Mouse (Mus musculus) kidney, postnatal 25 days (tissue): Measurements from ENCODE around the gene Tmem44.
A peak's percentile ranks its signal among the peaks of the same experiment; 100 is the strongest.
"Not testable (repeated sequence)": the region's sequence is repeated elsewhere in the genome, so short reads cannot be mapped to it uniquely, and the experiment has no call there.

Experiments used
- DNase-seq, 2 experiments: peaks; one replicate each; pipeline ENCODE4 v3.0.0; 2021; ENCODE audit warnings: mixed read lengths in 2 of 2

The Tmem44 gene

DNA sequence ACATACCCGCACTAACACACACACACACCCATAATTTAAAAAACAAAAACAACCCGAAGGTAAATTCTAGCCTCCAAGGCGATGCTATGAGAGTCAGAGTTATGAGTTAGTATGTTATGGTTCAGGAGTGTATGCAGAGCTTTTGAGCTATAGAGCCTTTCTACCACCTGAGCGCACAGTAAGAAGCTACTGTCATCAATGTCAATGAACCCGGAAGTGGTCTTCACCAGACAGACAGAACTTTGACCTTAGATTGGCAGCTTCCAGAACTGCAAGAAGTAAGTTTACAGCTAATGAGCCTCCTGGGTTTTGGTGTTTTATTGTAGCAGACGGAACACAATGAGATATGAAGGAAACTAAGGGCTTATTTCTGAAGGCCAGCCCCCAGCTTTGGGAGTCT is 55.8 kb downstream of the Tmem44 start:
- no peak for DNase-seq

DNA sequence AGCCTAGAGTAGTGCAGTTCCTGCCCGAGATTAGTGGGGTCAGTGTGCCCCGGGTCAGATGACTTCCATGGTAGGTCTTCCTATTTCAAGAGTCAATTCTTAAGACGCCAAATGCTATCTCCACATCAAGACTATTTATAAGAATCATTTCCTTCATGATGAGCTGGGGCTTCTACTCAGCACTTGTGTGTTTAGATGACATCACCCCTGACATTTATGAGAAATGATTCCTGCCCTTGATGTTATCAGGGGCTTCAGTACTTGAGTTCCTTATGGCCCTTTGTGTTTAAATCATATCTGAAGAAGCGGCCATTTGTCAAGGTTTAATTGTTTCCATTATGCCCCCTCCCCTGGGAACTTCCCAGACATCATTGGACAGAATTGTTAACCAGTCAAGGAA is 58.9 kb downstream of the Tmem44 start:
- no peak for DNase-seq

DNA sequence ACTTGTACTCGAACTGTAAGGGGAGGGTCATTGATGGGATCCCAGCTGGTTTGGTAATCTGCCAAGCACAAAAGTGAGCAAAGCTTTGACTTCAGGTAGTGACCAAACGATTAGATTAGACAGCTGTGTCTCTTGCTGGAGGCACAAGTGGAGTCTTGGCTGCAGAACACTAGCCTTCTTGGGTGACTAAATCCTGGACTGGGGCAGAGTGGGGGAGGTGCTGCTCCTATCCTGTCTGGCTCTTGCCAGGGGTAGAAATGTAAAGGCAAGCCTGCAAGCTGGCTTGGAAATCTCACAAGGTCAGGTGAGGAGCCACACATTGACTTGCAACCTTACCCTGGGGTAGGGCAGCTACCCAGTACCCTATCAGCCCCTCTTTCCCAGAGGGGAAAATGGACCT is 59.9 kb downstream of the Tmem44 start:
- DNase-seq = peak in 1 of 2 experiments; percentile 43

DNA sequence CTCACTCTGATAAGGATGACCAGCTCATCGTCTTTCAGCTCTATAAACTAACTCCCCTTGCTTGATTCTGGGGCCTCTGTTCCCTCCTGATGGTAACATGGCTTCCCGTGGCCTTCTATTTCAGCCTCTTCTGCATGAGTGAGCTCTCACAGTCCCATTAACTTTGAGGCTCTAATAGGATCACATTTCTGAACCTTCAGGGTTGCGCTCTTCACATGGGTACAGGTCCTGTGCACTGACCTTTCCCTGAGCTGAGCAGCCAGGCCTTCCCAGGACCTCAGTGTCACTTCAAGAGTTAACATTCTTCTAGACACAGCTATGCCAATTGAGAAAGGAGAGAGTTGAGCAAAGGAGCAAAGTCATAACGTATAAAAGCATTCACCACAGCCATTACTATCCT is 60.3 kb downstream of the Tmem44 start:
- peak in 1 of 2 experiments; percentile 61 for DNase-seq

DNA sequence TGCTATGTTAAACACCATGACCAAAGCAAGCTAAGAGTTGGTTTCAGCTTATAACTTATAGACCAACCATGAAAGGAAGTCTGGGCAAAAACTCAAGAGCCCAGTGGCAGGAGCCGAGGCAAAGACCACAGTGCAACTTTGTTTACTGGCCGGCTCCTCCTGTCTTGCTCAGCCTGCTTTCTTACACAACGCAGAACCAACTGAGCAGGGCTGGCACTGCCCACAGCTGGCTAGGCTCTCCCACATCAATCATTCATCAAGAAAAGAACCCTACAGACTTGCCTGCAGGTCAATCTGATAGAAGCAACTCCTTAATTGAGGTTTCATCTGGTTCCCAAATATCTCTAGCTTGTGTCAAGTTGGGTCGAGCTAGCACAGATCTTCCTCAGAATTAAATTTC is 61.0 kb downstream of the Tmem44 start:
- DNase-seq = peak; percentile 56 to 79

DNA sequence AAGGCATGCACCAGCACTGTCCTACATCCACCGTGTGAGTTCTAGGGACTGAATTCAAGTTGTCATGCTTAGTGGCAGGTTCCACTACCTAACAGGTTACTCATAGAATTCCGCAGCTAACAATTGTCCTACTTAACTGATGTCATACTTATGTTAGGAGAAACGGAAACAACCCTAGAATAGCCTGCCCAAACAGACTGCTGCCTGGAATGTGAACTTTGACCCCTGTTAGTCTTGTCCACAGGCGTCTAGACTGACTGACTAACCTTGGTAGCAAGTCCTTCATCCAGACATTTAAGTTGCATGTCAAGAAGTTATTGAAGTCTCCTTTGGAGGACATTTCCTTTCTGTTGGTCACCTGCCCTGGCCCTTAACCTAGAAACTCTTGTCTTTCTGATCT is 64.1 kb downstream of the Tmem44 start:
- DNase-seq = peak; percentile 19 to 47

DNA sequence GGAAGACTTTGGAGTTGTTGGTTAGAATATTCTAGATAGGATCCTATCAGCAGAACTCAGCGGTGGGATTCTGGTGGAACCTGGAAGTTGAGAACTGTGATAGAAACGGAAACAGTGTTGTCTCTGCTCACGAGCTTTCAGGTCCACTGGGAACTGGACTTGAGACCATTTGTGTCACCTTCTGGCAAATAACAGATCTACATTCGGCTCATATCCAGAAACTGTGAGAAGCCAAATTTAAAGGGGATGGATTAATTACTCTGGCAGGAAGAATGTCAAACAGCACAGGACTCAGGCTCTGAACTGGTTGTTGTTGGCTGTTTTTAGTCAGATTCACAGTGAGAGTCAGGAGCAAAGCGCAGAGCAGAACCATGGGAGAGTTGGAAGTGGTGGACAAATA is 72.9 kb downstream of the Tmem44 start:
- no peak for DNase-seq

DNA sequence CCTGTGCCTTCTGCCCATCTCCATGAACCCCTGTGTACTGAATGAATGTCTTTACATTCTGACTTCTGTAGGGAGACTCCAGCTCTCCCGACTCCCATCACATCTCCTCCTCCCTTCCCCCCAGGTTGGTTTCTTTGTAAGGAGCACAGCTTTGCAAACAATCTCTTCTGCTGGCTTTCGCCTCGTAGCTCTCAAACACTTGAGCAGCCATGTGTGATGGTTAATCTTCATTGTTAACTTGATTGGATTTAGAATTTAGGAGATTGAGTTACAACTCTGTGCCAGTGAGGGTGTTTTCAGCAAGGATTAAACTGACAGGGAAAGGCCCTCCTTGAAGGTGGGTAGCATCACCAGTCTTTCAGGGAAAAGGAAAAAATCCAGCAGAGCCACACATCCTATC is 73.6 kb downstream of the Tmem44 start:
- DNase-seq = no peak

DNA sequence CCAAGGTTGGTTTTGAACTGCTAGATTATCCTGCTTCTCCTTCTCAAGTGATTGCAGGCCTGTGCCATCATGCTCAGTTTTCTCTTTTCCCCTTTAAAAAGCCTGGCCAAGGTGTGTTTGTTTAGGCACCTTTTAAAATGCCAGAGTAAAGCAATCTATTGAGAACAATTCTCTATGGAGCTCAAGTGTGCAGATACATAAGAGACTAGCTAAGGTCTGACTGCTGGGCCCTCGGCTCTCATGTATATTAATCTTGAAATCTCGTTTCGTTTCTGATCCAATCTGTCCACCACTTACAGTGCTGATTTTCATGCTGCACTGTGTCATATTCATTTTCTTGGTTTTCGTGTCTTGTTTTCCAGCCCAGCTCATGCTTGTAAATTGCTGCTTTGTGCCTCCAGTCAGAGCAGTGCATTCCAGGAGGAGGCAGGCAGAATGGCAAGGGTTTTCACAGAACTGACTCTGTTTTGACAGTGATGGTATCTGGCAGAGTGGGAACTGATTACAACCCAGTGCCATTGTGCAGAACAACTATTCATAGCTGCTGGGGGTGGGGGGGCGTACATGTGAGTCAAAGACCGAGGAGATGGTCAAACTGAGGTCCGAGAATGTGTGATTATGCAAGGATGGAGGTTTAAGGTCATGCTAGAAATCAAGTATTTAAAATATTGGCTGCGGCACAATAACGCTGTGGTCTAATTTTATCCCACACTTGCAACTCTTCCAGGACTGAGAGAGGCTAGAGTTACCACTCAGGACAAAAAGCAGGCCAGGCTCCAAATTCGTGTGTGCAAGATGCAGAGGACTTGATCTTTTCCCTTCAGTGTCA is 74.8 kb downstream of the Tmem44 start:
- no peak for DNase-seq

DNA sequence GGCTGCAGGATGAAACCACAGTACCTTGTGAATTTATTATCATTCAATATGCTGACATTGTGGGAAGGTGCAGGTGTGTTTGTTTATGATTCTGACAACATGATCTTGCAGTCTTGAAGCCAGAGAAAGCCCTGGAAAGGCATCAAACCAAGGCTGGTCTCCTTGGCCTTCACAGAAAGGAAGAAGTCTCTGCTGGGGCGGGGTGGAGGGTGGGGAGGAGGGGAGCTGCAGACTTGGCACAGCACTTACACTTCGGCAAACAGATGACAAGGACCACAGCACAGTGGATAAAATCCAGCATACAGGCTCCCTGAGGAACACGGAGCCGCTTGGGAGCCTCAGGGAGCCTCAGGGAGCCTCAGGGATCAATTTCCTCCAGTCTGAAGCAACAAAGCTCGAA is 78.2 kb downstream of the Tmem44 start:
- no peak for DNase-seq

DNA sequence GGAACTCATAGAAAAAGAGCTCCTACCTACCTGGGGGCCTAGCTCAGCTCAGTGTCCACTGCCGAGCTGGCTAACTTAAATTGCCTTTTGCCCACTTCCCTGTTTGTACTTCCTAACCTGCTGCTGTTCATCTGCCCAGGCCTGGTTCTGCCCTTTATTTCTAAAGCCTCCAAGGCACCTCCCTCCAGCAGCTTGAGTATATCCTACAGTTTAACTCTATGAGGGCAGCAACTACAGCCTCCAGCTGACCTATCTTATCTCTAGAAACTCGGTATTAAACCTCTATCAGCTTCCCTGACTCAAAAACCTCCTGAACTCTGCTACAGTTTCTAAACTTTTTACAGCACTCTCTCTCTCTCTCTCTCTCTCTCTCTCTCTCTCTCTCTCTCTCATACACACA is 78.7 kb downstream of the Tmem44 start:
- DNase-seq = no peak

DNA sequence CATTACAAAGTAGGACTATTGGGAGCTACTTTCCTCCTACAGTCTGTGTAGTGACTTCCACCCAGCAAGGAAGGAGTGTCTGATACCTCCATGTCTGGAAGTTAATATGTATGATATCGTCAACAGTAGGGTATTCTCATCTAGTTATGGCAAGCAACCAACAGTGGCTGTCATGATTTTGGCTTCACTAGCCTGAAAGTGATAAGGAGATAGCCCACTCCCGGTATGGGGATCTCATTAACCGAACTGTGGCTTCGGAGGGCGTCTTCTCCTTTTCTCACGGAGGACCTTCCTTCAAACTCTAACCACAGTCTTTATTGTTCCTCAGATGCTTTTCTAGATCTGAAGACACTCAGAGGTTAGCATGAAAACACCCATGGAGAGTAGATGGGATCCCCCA is 81.7 kb downstream of the Tmem44 start:
- DNase-seq = no peak

DNA sequence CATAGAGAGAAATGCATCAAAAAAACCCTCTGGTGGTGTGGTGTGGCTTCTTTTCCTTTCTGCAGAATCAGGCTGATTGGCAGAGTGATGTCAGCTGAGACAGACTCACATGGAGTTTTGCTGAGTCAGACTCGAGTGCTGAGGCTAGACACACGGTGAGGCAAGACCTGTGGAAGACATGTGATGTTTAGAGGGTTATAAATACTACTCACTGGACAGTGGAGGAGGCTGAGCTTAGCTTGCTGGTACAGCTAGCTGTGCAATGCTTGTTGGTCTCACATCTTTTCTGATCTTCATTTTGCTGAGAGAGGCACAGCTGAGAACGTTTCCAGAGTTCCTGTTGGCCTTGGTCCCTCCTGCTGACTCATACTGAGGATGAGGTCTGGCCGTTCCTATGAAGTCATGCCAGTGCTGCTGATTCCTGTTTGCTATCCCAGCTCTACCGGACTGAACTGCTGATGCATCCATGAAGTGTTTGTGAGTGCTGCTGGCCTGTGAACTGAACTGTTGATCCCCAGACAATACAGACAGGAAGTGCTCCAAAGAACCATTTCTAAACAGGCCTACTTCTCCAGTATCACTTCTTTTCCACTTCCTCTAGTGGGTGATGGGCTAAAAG is 84.9 kb downstream of the Tmem44 start:
- no peak for DNase-seq

DNA sequence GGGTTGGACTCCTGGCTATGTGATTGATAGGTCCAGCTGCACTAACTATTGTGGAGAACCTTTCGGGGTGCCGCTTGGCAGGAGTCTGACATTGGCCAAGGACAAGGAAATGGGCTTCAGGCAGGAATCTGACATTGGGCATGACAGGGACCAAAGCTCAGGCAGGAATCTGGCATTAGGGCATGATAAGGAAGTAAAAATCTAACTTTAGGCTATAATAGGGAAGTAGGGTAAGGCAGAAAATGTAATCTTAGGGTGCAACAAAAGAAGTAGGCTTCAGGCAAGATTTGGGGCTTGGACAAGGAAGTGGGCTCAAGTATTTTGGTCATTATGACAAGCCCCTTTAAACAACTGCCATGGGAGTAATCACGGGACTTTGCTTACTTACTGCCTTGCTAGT is 85.9 kb downstream of the Tmem44 start:
- not testable (repeated sequence) for DNase-seq
